Mouse (Mus musculus) forebrain, embryonic 13.5 days (tissue): ENCODE measurements at regions not wholly inside any gene's neighbourhood (a gene's known extent, or its start where the extent isn't known, plus 50 kb on each side); places are given as distances from the start of the nearest gene placed in this dataset.

Source experiments
- ATAC-seq: fragments of 200-750 bp; cut with Nextera tagmentation; 2 replicates; pipeline ENCODE4 v1.8.0; 2017
- H3K27ac ChIP-seq: fragments of 300-500 bp; sonication (generic); 2 replicates; pipeline ENCODE4 v1.5.1; 2015; ENCODE audit warnings: inconsistent platforms, mild to moderate bottlenecking, moderate library complexity
- H3K27me3 ChIP-seq: fragments of 300-500 bp; sonication (generic); 2 replicates; pipeline ENCODE4 v1.6.1; 2015; ENCODE audit warnings: mild to moderate bottlenecking, inconsistent platforms
- H3K36me3 ChIP-seq: fragments of 300-500 bp; sonication (generic); 2 replicates; pipeline ENCODE4 v1.6.1; 2015; ENCODE audit warnings: mild to moderate bottlenecking, inconsistent platforms; ENCODE audit not compliant: poor library complexity, severe bottlenecking
- H3K4me1 ChIP-seq: fragments of 300-500 bp; sonication (generic); 2 replicates; pipeline ENCODE4 v1.6.1; 2015; ENCODE audit warnings: inconsistent platforms
- H3K4me2 ChIP-seq: fragments of 300-500 bp; sonication (generic); 2 replicates; pipeline ENCODE4 v1.6.1; 2015; ENCODE audit warnings: inconsistent platforms, mild to moderate bottlenecking, moderate library complexity
- H3K4me3 ChIP-seq: fragments of 300-500 bp; sonication (generic); 2 replicates; pipeline ENCODE4 v1.5.1; 2015; ENCODE audit warnings: mild to moderate bottlenecking, inconsistent platforms
- H3K9ac ChIP-seq: fragments of 300-500 bp; sonication (generic); 2 replicates; pipeline ENCODE4 v1.6.1; 2015; ENCODE audit warnings: mild to moderate bottlenecking, inconsistent platforms
- H3K9me3 ChIP-seq: fragments of 300-500 bp; sonication (generic); replicated peaks from 2 replicates; pipeline ENCODE4 v1.6.1; 2016; ENCODE audit warnings: inconsistent platforms
- WGBS: fragments of 180-500 bp; shearing (Covaris S2); methylation state at CpG from one replicate; pipeline ENCODE4 v1.1.7; 2015; 5-methylcytosine and 5-hydroxymethylcytosine counted together

DNA sequence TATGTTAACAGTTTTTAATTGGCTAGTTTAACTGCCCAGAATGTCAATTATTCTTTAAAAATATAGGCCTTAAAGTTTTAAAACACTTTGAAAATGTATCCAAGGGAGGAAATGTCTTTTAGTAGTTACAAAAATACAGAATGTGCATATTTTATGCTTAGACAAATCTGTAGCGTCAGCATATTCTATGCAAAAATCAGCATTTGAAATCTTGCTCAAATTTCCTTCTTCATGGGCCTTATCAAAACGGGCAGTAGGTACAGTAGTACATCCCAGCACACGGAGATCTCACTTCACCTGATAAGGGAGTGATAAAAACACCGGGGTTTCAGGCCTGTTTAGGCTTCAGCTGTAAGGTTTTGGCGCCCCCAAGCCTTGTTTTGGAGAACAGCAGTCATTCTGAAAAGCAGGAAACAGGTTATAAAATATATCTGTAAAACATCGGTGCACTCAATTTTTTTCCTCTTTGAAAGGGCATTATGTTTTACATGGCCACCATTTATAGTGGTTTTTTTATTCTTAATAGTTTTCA, 435.7 kb upstream of the Adgrl4 start:
- Histone ChIP-seq H3K36me3 (no peaks in the 10 kb centered on the region), H3K4me1 (no peaks in the 10 kb centered on the region), H3K27me3 (no peaks in the 10 kb centered on the region), H3K9me3 (no peaks in the 10 kb centered on the region), H3K4me3 (no peak overlapping the region), H3K9ac (no peak overlapping the region), H3K4me2 (no peak overlapping the region), H3K27ac (no peak overlapping the region)
- peak; percentile 52; the same call in 1 of the 2 replicates for ATAC-seq
- 39% methylated on average over 6 of the region's 6 CpGs for WGBS

DNA sequence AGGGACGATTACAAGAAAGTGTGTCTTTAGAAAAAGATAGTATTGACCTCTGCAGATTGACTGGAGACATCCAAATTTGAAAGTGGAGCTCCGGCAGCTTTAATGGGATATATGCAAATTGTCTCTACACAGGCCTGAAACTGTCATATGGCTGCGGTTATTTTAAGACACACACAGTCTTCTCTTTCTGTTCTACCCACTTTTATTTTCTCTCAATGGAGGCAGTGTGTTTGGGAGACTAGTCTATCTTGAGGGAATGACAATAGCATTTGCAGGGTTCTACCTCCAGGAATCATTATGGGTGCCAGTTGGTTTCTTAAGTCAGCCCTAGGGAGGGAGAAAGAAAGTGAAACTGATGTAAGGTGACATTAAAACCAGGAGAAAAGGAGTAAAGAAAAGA, 434.2 kb upstream of the Adgrl4 start:
- Histone ChIP-seq H3K4me1 (no peaks in the 10 kb centered on the region), H3K27me3 (no peaks in the 10 kb centered on the region), H3K36me3 (no peaks in the 10 kb centered on the region), H3K27ac (no peak overlapping the region), H3K9ac (no peak overlapping the region), H3K4me3 (no peak overlapping the region), H3K9me3 (no peaks in the 10 kb centered on the region), H3K4me2 (no peak overlapping the region)
- ATAC-seq, result no peak
- 54% methylated on average over 3 of the region's 3 CpGs for WGBS

GRCm38 (mm10) chr3:151003990-151004389, 433.7 kb upstream of the Adgrl4 start:
- Histone ChIP-seq H3K9me3 (no peaks in the 10 kb centered on the region), H3K9ac (no peak overlapping the region), H3K27me3 (no peaks in the 10 kb centered on the region), H3K4me2 (no peak overlapping the region), H3K4me3 (no peak overlapping the region), H3K27ac (no peak overlapping the region), H3K4me1 (no peaks in the 10 kb centered on the region), H3K36me3 (no peaks in the 10 kb centered on the region)
- 54% methylated on average over 6 of the region's 6 CpGs for WGBS
- ATAC-seq, result no peak

- Histone ChIP-seq H3K4me1 (no peaks in the 10 kb centered on the region), H3K27me3 (no peaks in the 10 kb centered on the region), H3K9me3 (no peaks in the 10 kb centered on the region), H3K27ac (no peak overlapping the region), H3K4me3 (no peak overlapping the region), H3K36me3 (no peaks in the 10 kb centered on the region), H3K9ac (no peak overlapping the region), H3K4me2 (no peak overlapping the region)
- WGBS, result 70% methylated on average over 3 of the region's 3 CpGs
- ATAC-seq, result no peak
Measured at GRCm38 (mm10) chr3:151020014-151020413, 417.7 kb upstream of the Adgrl4 start.

DNA sequence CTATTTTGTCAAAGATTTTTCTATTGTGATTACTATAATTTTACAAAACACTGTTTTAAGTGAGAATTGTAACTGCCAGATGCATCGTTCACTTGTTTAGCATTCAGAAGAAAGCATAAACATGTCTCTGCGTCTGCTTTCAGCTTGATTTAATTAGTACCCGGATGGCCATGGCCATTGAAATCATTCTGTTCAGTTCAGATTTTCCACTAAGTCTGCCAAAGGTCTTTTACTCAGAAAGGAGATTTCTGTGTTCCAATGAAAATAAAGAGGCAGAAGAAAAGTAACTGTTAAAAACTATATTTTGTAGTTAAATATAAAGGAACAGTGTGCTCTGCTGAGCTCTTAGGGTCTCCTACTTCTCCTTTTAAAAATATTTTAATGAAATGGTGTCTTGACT, 380.2 kb upstream of the Adgrl4 start:
- H3K4me2 ChIP-seq, result no peak overlapping the region
- no peaks in the 10 kb centered on the region for H3K9me3 ChIP-seq
- ATAC-seq, result no peak
- H3K9ac ChIP-seq, result no peak overlapping the region
- H3K27me3 ChIP-seq, result no peaks in the 10 kb centered on the region
- H3K36me3 ChIP-seq, result no peaks in the 10 kb centered on the region
- WGBS, result 57% methylated on average over 3 of the region's 3 CpGs
- no peak overlapping the region for H3K27ac ChIP-seq
- H3K4me3 ChIP-seq, result no peak overlapping the region
- H3K4me1 ChIP-seq, result no peaks in the 10 kb centered on the region

- Histone ChIP-seq H3K9me3 (no peaks in the 10 kb centered on the region), H3K4me2 (no peak overlapping the region), H3K9ac (no peak overlapping the region), H3K27ac (no peak overlapping the region), H3K27me3 (no peaks in the 10 kb centered on the region), H3K4me1 (no peaks in the 10 kb centered on the region), H3K4me3 (no peak overlapping the region), H3K36me3 (no peaks in the 10 kb centered on the region)
- ATAC-seq, result no peak
Measured at GRCm38 (mm10) chr3:151072322-151072721, 365.4 kb upstream of the Adgrl4 start.

DNA sequence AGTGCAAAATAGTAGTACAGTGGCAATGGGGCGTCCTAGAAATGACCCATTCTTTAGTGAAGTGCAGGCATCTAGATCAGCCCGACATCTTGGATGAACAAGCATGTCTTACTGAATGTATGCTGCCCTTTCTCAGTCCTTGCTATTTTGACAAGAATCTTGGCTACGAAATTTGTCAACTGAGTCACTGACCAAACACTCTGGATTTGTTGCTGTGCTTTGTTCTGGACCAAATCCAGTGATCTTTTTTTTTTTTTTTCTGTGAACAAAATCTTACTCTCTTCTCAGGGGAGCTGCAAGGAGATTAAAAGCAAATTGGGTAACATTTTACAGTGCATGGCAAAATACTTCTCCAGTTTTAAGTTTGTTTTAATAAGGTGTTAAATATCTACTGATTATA, 320.9 kb upstream of the Adgrl4 start:
- H3K4me1 ChIP-seq, result peaks cover 4% of the 10 kb centered on the region; the same call in 1 of the 2 replicates
- no peaks in the 10 kb centered on the region for H3K36me3 ChIP-seq
- no peaks in the 10 kb centered on the region for H3K9me3 ChIP-seq
- 55% methylated on average over 3 of the region's 3 CpGs for WGBS
- no peak overlapping the region for H3K27ac ChIP-seq
- no peak for ATAC-seq
- no peak overlapping the region for H3K4me3 ChIP-seq
- H3K4me2 ChIP-seq, result no peak overlapping the region
- no peaks in the 10 kb centered on the region for H3K27me3 ChIP-seq
- no peak overlapping the region for H3K9ac ChIP-seq

GRCm38 (mm10) chr3:151117583-151118041, 320.1 kb upstream of the Adgrl4 start:
- H3K4me3 ChIP-seq, result no peak overlapping the region
- H3K9ac ChIP-seq, result no peak overlapping the region
- H3K27ac ChIP-seq, result no peak overlapping the region
- no peak overlapping the region for H3K4me2 ChIP-seq
- H3K27me3 ChIP-seq, result no peaks in the 10 kb centered on the region
- H3K36me3 ChIP-seq, result no peaks in the 10 kb centered on the region
- no peaks in the 10 kb centered on the region for H3K9me3 ChIP-seq
- 38% methylated on average over 3 of the region's 3 CpGs for WGBS
- H3K4me1 ChIP-seq, result peaks cover 4% of the 10 kb centered on the region; the same call in 1 of the 2 replicates
- ATAC-seq, result peak; percentile 76

- no peaks in the 10 kb centered on the region for H3K4me1 ChIP-seq
- H3K27me3 ChIP-seq, result no peaks in the 10 kb centered on the region
- ATAC-seq, result no peak
- 52% methylated on average over 5 of the region's 5 CpGs for WGBS
- no peak overlapping the region for H3K4me3 ChIP-seq
- no peak overlapping the region for H3K4me2 ChIP-seq
- no peaks in the 10 kb centered on the region for H3K9me3 ChIP-seq
- no peaks in the 10 kb centered on the region for H3K36me3 ChIP-seq
- H3K27ac ChIP-seq, result no peak overlapping the region
- H3K9ac ChIP-seq, result no peak overlapping the region
Measured at GRCm38 (mm10) chr3:151124131-151124530, 313.6 kb upstream of the Adgrl4 start.

GRCm38 (mm10) chr3:151146889-151147288, 290.8 kb upstream of the Adgrl4 start:
- ATAC-seq, result no peak
- Histone ChIP-seq H3K4me3 (no peak overlapping the region), H3K9ac (no peak overlapping the region), H3K4me1 (no peaks in the 10 kb centered on the region), H3K27ac (no peak overlapping the region), H3K9me3 (no peaks in the 10 kb centered on the region), H3K27me3 (no peaks in the 10 kb centered on the region), H3K36me3 (no peaks in the 10 kb centered on the region), H3K4me2 (no peak overlapping the region)
- WGBS, result 91% methylated on average over 2 of the region's 2 CpGs

DNA sequence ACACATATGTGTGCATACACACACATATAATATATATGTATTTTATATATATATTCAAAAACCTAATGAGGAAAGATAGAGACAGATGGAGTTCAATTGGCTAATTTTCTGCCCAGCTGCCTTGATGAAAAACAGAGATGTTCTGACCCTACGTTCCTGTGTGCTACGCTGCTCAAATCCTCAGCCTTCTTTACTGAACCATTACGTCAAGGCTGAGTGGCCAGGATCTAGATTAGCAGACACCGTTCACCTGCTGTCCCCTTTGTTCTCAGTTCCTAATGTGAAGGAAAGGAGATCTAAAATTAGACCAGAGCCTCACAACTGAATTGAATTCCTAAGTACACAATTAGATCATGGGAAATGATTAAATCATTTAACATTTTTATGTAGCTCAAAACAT, 284.3 kb upstream of the Adgrl4 start:
- H3K4me3 ChIP-seq, result no peak overlapping the region

DNA sequence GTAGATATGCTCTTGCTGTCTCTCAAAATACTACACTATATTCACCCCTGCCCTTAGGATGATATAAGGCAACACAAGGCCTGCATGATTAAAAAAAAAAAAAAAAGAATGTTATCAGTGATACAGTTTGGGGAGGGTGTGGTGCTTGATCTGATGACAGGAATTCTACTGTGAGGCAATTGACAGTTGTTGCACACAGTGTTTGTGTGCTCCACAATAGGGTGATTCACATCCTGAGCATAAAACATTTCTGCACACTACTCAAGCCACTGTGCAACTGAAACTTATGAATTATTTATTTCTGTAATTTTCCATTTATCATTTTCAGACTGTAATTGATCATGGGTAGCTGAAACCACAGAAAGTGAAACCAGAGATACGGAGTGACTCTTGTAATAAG, 277.2 kb upstream of the Adgrl4 start:
- no peak overlapping the region for H3K9ac ChIP-seq
- 83% methylated on average over 1 of the region's 1 CpGs for WGBS

More for the DNA sequence above, 284.3 kb upstream of the Adgrl4 start:
- ATAC-seq, result no peak
- Histone ChIP-seq H3K4me1 (no peaks in the 10 kb centered on the region), H3K9ac (no peak overlapping the region), H3K27ac (no peak overlapping the region), H3K4me2 (no peak overlapping the region), H3K36me3 (no peaks in the 10 kb centered on the region), H3K9me3 (no peaks in the 10 kb centered on the region), H3K27me3 (no peaks in the 10 kb centered on the region)
- WGBS, result 6% methylated on average over 4 of the region's 4 CpGs

GRCm38 (mm10) chr3:151182132-151182531, 255.6 kb upstream of the Adgrl4 start:
- Histone ChIP-seq H3K36me3 (no peaks in the 10 kb centered on the region), H3K4me2 (no peak overlapping the region), H3K9ac (no peak overlapping the region), H3K9me3 (no peaks in the 10 kb centered on the region), H3K27ac (no peak overlapping the region), H3K27me3 (no peaks in the 10 kb centered on the region), H3K4me1 (no peaks in the 10 kb centered on the region), H3K4me3 (no peak overlapping the region)
- ATAC-seq, result peak; percentile 61; the same call in 1 of the 2 replicates
- 43% methylated on average over 2 of the region's 2 CpGs for WGBS

More for the DNA sequence above, 277.2 kb upstream of the Adgrl4 start:
- Histone ChIP-seq H3K4me1 (no peaks in the 10 kb centered on the region), H3K36me3 (no peaks in the 10 kb centered on the region), H3K27me3 (no peaks in the 10 kb centered on the region), H3K4me2 (no peak overlapping the region), H3K4me3 (no peak overlapping the region), H3K27ac (no peak overlapping the region), H3K9me3 (no peaks in the 10 kb centered on the region)
- no peak for ATAC-seq
